Mouse (Mus musculus) forebrain, embryonic 16.5 days (tissue): ENCODE measurements around the gene Pigg. TPM values are rescaled to one million over a fixed set of nuclear protein-coding genes. Genes with fewer than 3 reads are reported as not detected.

Experiments
- ATAC-seq: fragments of 200-750 bp; cut with Nextera tagmentation; 2 replicates; pipeline ENCODE4 v1.8.0; 2017; ENCODE audit warnings: mild to moderate bottlenecking, moderate library complexity
- H3K27ac ChIP-seq: fragments of 300-500 bp; sonication (generic); 2 replicates; pipeline ENCODE4 v1.5.1; 2014; ENCODE audit warnings: low read length, control low read depth
- H3K27me3 ChIP-seq: fragments of 300-500 bp; sonication (generic); replicated peaks from 2 replicates; pipeline ENCODE4 v1.6.1; 2014; ENCODE audit warnings: low read length; ENCODE audit not compliant: control insufficient read depth, insufficient read depth
- H3K36me3 ChIP-seq: fragments of 300-500 bp; sonication (generic); 2 replicates; pipeline ENCODE4 v1.6.1; 2014; ENCODE audit not compliant: control insufficient read depth, insufficient read depth
- H3K4me1 ChIP-seq: fragments of 300-500 bp; sonication (generic); replicated peaks from 2 replicates; pipeline ENCODE4 v1.6.1; 2014; ENCODE audit warnings: low read length; ENCODE audit not compliant: control insufficient read depth, insufficient read depth
- H3K4me2 ChIP-seq: fragments of 300-500 bp; sonication (generic); 2 replicates; pipeline ENCODE4 v1.6.1; 2014; ENCODE audit warnings: mild to moderate bottlenecking, low read length, control low read depth
- H3K4me3 ChIP-seq: fragments of 300-500 bp; sonication (generic); replicated peaks from 2 replicates; pipeline ENCODE4 v1.5.1; 2014; ENCODE audit warnings: mild to moderate bottlenecking, low read length, control low read depth
- H3K9ac ChIP-seq: fragments of 300-500 bp; sonication (generic); replicated peaks from 2 replicates; pipeline ENCODE4 v1.6.1; 2014; ENCODE audit warnings: low read depth, low read length, control low read depth
- H3K9me3 ChIP-seq: fragments of 300-500 bp; sonication (generic); 2 replicates; pipeline ENCODE4 v1.6.1; 2016; ENCODE audit warnings: low read length; ENCODE audit not compliant: control insufficient read depth
- WGBS: fragments of 180-500 bp; shearing (Covaris S2); extraction: QIAGEN DNeasy Blood & Tissue Kit; methylation state at CpG from one replicate; pipeline ENCODE4 v1.1.7; 2014; 5-methylcytosine and 5-hydroxymethylcytosine counted together
- polyA plus RNA-seq: library from polyadenylated mRNA; unstranded; fragments of >200 nt; fragmentation: Nextera tagmentation; extraction: Ambion mirVana; gene quantifications from 2 replicates; pipeline ENCODE4 v1.2.1, GENCODE M21; 2015

The Pigg gene
- polyA plus RNA-seq, 1 experiment from 2014 or later = 6.8 TPM

DNA sequence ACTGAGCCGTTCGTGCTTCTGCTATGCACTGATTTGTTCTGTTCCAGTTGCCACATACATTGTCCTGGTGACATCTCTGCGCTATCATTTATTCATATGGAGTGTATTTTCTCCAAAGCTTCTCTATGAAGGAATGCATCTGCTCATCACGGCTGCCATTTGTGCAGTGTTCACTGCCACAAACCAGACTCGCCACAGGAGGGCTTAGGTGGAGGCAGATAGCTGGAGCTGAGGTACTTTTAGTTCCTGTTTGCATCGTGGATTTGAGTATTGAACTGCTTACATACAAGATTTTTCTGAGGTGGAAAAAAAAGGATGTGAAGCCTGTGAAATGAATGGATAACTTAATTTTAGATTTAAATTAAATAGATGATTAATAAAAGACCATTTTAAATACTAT lies 35.4 kb downstream of the Pigg start:
- Histone ChIP-seq H3K9me3 (no peaks in the 10 kb centered on the region), H3K27ac (no peak overlapping the region), H3K36me3 (peaks cover 16% of the 10 kb centered on the region; the same call in 1 of the 2 replicates), H3K4me2 (no peak overlapping the region), H3K4me1 (no peaks in the 10 kb centered on the region), H3K9ac (no peak overlapping the region), H3K27me3 (no peaks in the 10 kb centered on the region), H3K4me3 (no peak overlapping the region)
- no peak for ATAC-seq
- 90% methylated on average over 6 of the region's 6 CpGs for WGBS

DNA sequence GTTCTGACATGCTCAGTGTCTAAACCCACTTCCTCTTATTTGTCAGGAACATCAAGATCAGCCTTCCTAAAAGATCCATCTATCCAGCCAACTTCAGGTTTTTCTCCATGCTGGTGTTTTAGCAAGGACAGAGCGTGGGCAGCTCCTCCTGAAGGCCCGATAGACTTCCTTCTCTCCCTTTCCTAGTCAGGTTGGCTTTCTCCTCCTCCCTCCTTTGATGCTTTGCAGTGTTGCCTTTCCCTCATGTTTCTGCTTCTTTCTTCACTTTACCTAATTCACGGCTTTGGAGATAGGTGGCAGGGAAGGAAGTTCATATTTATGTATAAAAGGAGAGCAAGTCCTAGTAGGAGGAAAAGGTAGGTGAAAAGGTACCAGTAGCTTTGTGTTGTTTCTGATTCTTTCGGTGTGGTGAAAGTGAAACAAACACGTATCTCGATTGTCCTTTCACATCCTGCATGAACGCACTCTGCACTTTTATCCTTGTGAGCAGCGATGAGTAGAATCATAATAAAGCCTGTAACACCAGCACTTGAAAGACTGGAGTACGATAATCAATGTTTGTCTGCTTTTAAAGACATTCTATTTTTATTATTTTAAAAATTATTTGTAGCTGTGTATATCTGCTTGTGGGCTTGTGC lies 37.2 kb downstream of the Pigg start:
- H3K27me3 ChIP-seq = no peaks in the 10 kb centered on the region
- H3K4me1 ChIP-seq = no peaks in the 10 kb centered on the region
- 95% methylated on average over 9 of the region's 9 CpGs for WGBS
- no peaks in the 10 kb centered on the region for H3K9me3 ChIP-seq
- H3K36me3 ChIP-seq = peaks cover 14% of the 10 kb centered on the region; the same call in 1 of the 2 replicates
- no peak for ATAC-seq
- no peak overlapping the region for H3K4me2 ChIP-seq
- H3K27ac ChIP-seq = no peak overlapping the region
- H3K4me3 ChIP-seq = no peak overlapping the region
- no peak overlapping the region for H3K9ac ChIP-seq

DNA sequence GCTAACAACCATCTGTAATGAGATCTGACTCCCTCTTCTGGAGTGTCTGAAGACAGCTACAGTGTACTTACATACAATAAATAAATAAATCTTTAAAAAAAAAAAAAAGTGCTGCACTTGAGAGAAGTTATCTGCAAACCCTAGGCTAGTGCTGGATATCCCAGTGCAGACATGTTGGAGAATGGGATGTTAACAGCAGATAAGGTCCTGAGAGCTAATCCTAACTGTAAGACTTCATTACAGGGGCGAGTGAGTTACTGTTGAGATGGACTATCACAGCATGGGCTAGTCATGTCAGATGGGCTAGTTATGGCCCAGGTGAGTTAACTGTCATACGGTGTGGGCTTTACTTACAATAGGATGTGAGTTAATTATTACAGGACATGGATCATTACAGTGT lies 41.6 kb downstream of the Pigg start:
- Histone ChIP-seq H3K4me3 (no peak overlapping the region), H3K4me1 (no peaks in the 10 kb centered on the region), H3K27ac (no peak overlapping the region), H3K9me3 (no peaks in the 10 kb centered on the region), H3K36me3 (peaks cover 4% of the 10 kb centered on the region; the same call in 1 of the 2 replicates), H3K4me2 (no peak overlapping the region), H3K27me3 (no peaks in the 10 kb centered on the region), H3K9ac (no peak overlapping the region)
- 81% methylated on average over 2 of the region's 2 CpGs for WGBS
- no peak for ATAC-seq

DNA sequence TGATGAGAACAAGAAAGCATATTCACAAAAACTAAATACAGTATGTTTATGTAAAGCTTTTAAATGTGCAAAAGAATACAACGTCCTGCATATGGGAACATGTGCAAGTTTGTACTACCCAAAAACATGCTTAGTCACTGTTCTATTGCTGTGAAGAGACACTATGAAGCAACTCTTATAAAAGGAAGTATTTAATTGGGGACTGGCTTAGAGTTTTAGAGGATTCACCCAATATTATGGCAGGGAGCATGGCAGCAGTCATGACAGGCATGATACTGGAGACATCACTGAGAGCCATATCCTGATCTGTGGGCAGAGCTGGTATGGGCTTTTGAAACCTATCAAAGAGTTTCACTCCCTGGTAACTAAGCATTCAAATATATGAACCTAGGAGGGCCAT lies 45.5 kb downstream of the Pigg start:
- Histone ChIP-seq H3K36me3 (no peaks in the 10 kb centered on the region), H3K4me1 (no peaks in the 10 kb centered on the region), H3K27me3 (no peaks in the 10 kb centered on the region), H3K4me3 (no peak overlapping the region), H3K9me3 (no peaks in the 10 kb centered on the region), H3K27ac (no peak overlapping the region), H3K9ac (no peak overlapping the region), H3K4me2 (no peak overlapping the region)
- no peak for ATAC-seq
- 94% methylated on average over 1 of the region's 1 CpGs for WGBS

DNA sequence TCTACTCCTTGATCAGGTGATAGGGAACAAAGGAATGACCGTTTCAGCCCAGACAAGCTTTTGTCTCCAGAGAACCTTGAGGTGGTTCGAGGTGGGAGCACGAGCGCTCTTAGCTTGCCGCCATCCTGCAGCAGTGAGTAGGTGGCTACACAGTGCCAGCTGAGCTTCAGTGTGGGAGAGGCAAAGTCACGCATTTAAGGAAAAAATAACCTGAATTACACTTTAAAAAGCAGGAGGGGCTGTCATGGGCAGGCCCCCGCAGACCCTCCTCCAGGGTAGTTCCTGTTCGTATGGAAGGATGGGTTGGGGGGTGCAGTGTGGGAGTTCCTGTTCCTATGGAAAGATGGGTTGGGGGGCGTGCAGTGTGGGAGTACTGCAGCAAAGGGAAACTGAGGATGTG lies 47.1 kb downstream of the Pigg start:
- Histone ChIP-seq H3K9ac (no peak overlapping the region), H3K4me2 (no peak overlapping the region), H3K27ac (no peak overlapping the region), H3K4me1 (no peaks in the 10 kb centered on the region), H3K27me3 (peaks cover 13% of the 10 kb centered on the region), H3K9me3 (no peaks in the 10 kb centered on the region), H3K4me3 (no peak overlapping the region), H3K36me3 (no peaks in the 10 kb centered on the region)
- WGBS = 88% methylated on average over 9 of the region's 9 CpGs
- no peak for ATAC-seq

DNA sequence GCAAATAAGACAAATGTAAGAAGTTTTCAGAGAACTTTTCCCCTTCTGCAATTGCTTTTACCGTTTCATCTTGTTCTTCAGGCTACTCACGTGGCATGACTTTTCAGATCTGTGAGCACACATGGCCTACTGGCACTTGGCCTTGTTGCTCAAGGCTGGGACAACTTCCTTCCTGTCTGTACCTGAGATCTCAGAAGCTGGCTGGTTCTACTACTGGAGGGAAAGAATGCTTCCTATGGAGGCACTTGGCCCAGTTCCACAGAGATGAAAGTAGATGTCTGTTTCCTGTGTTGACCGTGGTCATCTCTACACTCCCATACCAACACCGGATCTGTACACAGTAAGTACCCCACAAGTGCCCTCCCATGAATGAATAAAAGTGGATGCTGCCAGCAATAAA lies 47.8 kb downstream of the Pigg start:
- no peaks in the 10 kb centered on the region for H3K9me3 ChIP-seq
- H3K4me2 ChIP-seq = no peak overlapping the region
- H3K27me3 ChIP-seq = peaks cover 20% of the 10 kb centered on the region
- no peak overlapping the region for H3K4me3 ChIP-seq
- WGBS = 87% methylated on average over 4 of the region's 4 CpGs
- no peaks in the 10 kb centered on the region for H3K36me3 ChIP-seq
- H3K27ac ChIP-seq = no peak overlapping the region
- no peaks in the 10 kb centered on the region for H3K4me1 ChIP-seq
- no peak for ATAC-seq
- H3K9ac ChIP-seq = no peak overlapping the region

DNA sequence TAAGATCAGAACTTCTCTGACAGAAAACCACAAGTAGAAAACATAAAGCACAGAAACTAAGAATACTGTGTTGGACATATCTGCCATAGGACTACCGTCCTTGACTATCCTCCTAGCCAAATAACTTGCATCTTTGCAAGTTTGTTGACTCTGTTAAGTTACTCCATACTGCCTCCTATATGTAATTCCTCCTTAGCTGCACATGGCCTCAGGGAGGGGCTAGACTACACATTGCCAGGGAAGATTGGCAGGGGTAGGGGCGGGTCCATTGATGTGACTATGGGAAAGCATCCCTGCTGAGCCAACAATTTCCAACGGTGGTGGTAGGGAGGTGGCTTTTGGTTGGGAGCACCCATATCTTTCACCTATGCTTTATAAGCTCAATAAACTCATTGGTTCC lies 49.9 kb downstream of the Pigg start:
- WGBS = 27% methylated on average over 3 of the region's 3 CpGs
- ATAC-seq = no peak

DNA sequence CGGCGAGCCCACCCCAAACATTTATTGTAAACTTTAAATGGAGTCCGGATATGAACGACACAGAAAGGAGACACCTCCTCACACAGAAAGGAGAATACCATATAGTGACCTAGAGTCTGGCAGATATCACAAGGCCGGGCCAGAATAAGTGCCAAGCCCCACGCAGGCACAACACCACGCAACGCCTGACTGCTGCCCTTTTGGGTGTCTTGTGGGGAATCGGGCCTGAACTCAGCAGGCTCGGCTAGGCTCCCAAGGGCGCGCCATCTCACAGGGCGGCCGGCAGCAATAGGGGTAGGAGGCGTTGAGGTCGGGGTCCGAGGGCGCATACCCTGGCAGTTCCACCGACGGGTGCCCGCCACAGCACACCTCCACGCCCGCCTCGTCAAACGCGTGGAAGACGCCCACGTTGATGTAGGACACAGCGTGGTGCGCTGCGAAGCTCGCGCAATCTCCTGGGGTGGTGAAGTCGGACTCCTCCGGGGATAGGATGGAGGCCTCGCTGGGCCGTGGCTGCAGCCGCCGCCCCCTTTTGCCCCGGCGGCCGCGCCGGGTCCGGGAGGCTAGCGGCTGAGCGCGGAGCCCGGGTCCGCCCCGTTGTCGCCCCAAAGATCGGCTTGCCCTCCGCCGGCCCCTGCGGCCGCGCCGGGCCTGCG lies 54.0 kb downstream of the Pigg start:
- Histone ChIP-seq H3K4me1 (peaks cover 30% of the 10 kb centered on the region), H3K36me3 (no peaks in the 10 kb centered on the region), H3K9ac (peak overlapping the region; percentile 73), H3K9me3 (no peaks in the 10 kb centered on the region), H3K27ac (no peak overlapping the region), H3K4me3 (peak overlapping the region; percentile 64), H3K4me2 (peak overlapping the region; percentile 62), H3K27me3 (peaks cover 77% of the 10 kb centered on the region)
- ATAC-seq = peak; percentile 35
- 1% methylated on average over 60 of the region's 60 CpGs for WGBS

More for the DNA sequence above, 49.9 kb downstream of the Pigg start:
- Histone ChIP-seq H3K9me3 (no peaks in the 10 kb centered on the region), H3K4me3 (no peak overlapping the region), H3K4me1 (peaks cover 11% of the 10 kb centered on the region), H3K36me3 (no peaks in the 10 kb centered on the region), H3K9ac (no peak overlapping the region), H3K27ac (no peak overlapping the region), H3K27me3 (peaks cover 40% of the 10 kb centered on the region), H3K4me2 (no peak overlapping the region)

DNA sequence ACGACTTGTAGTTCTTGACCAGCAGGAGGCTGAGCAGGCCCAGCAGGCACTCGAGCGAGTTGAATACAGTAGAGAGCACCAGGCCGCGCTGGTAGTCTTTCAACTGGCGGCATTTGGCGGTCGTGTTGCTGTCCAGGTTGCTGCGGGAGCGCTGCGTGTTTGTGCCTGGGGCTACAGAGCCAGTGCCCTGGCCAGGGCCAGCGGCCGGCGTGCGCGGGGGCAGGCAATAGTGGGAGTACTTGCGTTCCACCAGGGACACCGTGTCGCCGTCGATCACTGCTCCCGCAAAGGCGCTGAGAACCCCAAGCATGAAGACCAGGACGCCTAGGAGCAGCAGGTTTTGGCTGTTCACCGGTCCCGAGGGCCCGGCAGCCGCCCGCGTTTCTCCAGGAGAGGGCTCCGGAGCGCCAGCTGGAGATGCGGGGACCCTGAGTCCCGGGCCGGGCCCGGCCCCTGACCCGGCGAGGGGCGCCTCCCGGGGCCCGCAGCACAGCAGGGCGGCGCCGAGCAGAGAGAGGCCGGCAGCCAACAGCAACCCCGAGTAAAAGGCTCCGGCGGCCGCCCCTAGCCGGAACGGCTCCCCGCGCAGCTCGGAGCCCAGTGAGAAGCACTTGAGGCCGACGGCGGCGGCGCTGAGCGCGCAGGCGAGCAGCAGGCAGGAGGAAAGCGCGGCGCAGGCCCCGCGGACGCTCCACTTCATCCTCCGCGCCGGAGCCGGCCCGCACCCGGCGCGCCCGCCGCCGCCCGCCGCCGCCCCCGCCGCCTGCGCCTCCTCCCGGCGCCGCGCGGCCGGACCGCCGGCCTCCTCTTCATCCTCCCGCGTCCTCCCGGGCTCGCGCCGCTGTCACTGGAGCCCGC lies 54.8 kb downstream of the Pigg start:
- Histone ChIP-seq H3K36me3 (no peaks in the 10 kb centered on the region), H3K4me1 (peaks cover 30% of the 10 kb centered on the region), H3K4me3 (peak overlapping the region; percentile 64), H3K4me2 (peak overlapping the region; percentile 62), H3K27me3 (peaks cover 83% of the 10 kb centered on the region), H3K27ac (no peak overlapping the region), H3K9me3 (no peaks in the 10 kb centered on the region), H3K9ac (peak overlapping the region; percentile 73)
- WGBS = under 1% methylated on average over 89 of the region's 100 CpGs
- ATAC-seq = peak; percentile 50
